Mouse (Mus musculus) right cerebral cortex, adult 18-20 months (tissue): ENCODE data around the gene Rgp1.
"Not testable (repeated sequence)": the region's sequence is repeated elsewhere in the genome, so short reads cannot be mapped to it uniquely, and the experiment has no call there.

Experiments
- DNase-seq: peaks from one replicate; pipeline ENCODE4 v3.0.0; 2022; ENCODE audit warnings: mixed read lengths

Rgp1 gene

GRCm38 (mm10) chr4:43562769-43563600 is 15.5 kb upstream of the Rgp1 start:
- DNase-seq: no peak

DNA sequence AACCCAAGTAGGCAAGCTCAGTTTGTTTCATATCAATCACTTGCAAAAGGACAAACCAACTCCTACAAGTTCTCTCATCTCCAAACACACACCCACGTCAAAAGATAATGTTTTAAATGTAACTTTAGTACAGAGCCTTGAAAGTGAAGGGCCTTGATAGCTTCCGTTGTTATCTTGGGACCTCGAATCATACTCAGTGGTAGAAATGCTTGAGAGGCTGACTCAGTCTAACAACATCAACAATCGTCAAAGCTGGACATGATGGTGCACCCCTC is 15.0 kb upstream of the Rgp1 start:
- DNase-seq: no peak

DNA sequence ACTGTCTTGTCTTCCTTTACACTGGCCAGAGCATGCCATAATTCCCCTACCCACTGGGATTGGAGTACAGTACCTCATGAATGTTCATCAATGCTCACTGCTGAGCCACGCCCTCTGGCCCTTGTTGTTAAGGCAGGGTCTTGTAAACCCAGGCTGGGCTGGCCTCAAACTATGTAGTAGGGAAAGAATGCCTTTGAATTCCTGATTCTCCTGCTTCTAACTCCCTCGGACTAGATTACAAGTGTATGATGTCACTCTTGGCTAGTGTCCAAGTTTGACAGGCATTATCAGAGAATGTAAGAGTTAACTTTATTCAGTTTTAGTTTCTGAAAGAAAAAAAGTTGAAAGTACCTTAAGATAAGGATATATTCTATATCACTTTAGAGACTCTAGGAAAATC is 14.3 kb upstream of the Rgp1 start:
- DNase-seq: no peak

- no peak for DNase-seq
Observed at GRCm38 (mm10) chr4:43567140-43567539, 11.4 kb upstream of the Rgp1 start.

DNA sequence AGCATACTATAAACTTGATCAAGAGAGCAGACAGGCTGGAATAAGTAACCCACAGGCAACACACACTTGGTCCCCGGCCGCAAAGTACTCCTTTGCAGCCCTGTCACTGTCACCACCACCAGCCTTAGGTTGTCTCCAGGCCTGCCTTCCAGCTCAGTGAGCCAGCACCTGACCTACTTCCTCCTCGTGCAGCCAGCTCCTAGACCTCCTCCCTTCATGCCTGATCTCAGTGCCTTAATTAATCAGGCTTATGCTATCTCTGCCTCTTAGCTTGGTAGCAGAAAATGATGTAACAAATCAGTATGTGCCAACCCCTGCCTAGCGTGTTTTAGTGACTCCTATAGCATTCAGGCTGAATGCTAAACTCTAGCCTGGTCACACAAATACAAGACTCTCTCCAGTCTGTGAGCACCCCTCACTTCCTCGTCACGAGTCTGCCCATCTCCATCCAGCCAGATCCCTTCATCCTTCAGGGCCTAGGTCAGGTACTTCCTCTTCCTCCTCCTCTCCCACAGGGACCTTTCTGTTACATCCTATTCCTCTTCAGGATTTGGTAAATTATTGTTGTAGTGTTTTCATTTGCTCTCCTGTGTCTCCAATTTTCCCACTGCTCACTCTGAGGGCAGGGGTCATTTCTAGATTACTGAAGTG is 7.0 kb upstream of the Rgp1 start:
- no peak for DNase-seq

- no peak for DNase-seq
Observed at GRCm38 (mm10) chr4:43573561-43573960, 5.0 kb upstream of the Rgp1 start.

GRCm38 (mm10) chr4:43575356-43575755 is 3.2 kb upstream of the Rgp1 start:
- no peak for DNase-seq

DNA sequence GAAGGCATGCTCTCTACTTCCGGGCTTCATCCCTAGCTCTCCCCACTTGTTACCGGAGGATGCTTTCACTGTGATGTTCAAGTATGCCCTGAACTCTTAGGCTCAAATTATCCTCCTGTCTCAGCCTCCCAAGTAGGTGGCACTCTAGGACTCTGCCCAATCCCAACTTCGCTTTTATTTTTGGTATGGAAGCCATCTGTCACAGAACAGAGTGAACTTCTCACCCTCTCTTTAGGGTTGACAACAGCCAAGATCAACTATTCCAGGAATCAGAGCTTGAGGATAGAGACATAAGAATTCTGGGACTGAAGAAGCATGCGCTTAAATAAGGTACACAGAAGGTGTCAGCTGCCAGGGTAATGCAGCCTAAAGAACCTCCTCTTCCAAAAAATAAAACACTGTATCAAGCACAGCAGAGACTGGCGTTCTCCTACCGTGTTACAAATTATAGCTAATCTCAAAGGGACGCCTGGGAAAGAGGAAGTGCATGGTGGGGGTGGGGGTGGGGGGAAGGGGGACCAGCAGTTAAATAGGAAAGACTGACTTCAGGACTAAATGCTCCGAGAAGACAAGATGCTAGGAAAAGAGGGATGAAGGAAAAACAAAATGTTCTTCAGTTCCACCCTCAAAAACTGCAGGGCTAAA is 1.2 kb upstream of the Rgp1 start:
- DNase-seq: no peak

DNA sequence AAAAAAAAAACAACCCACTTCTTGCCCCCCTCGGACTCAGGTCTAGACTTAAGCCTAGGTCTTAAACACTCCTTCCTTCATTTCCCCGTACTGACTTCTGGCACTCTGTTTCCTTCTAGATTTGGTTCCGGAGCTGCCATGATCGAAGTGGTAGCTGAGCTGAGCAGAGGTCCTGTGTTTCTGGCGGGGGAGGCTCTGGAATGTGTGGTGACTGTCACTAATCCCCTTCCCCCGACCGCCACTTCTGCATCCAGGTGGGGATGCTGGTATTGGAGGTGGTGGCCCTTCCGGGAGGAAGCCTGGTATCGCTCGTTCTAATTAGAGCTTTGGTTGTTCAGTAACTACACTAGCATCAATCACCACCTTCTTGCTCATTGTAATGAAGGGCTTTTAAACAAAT is 741 bp downstream of the Rgp1 start:
- DNase-seq: no peak

DNA sequence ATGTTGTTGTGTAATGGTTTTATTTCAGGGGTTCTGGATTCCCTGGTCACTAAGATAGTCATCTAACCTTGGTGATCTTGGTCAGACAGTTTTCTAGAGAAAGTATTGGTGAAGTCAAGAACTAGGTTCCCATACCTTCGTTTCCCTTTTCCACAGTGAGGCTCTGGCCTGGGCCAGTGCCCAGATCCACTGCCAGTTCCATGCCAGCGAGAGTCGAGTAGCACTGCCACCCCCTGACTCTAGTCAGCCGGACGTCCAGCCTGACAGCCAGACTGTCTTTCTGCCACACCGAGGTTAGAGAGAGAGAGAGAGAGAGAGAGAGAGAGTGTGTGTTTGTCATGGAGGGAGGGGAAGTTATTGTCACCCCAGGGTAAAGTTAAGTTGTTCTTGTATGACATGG is 1.2 kb downstream of the Rgp1 start:
- no peak for DNase-seq

- DNase-seq: no peak
Observed at GRCm38 (mm10) chr4:43580721-43581120, 2.2 kb downstream of the Rgp1 start.

GRCm38 (mm10) chr4:43581381-43581780 is 2.9 kb downstream of the Rgp1 start:
- DNase-seq: no peak

GRCm38 (mm10) chr4:43582241-43582640 is 3.7 kb downstream of the Rgp1 start:
- no peak for DNase-seq

- DNase-seq: no peak
Observed at GRCm38 (mm10) chr4:43583421-43583820, 4.9 kb downstream of the Rgp1 start.

DNA sequence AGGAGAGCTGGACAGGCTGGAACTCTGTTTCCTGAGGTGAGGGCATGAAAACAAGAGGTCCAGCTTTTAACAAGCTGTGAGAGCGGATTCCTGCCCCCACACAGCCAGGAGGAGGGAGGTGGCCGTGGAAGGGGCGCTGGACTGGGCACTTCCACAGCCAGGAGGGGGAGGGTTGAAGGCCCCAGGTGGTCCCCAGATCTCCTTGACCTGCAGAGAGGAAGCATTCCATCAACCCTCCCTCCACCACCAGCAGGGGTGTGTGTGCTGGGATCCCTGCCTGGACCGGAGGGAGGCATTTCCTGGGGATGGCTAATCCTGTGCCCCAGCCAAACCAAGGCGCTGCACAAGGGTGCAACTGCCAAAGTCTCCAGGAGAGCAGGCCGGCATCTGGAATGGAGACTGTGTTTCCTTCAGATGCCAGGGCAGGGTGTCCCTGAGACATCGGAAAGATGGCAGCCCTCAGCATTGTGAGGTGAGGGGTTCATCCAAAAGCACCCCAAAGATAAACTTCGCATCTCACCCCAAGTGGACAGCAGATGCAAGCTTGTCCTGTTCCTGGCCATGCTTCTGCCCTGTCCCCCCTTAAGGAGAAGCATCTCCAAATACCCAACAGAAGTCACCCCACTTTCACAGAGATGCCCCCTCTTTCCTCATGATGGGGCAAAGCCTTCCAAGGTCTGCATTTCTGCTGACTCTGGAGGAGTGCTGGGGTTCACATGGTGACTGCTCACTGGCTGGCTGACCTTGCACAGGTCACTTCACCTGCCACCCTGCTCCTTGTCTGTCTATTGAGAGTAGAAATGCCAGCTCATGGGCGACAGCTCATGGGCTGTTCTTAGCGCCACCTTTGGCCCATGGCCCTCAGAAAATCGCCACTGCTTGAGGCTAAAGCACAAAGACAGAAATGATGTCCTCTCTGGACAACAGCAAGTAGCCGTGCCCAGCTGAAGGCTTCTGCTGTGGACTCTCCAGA is 6.2 kb downstream of the Rgp1 start, which contains the start of gene Msmp:
Msmp (minus strand) TSS at position 51 of the 973 bp plus-strand sequence.
- no peak for DNase-seq

DNA sequence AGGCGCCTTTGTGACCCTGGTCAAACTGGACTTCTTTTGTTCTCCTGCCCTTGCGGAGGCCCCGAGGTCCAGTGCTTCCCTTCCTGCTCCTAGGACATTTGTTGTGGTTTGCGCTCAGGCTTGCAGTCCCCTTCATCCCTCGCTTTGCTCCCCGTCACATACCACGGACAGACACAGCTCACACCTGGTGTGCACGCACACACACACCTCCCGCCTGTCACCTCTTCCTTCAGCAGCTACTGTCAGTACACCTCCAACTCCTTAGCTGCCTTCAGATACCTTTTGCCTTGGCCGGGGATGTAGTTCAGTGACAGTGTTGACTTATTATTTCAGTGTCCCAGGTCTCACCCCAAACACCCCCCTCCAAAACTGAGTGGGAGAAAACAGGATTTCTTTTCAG is 7.2 kb downstream of the Rgp1 start:
- DNase-seq: no peak

DNA sequence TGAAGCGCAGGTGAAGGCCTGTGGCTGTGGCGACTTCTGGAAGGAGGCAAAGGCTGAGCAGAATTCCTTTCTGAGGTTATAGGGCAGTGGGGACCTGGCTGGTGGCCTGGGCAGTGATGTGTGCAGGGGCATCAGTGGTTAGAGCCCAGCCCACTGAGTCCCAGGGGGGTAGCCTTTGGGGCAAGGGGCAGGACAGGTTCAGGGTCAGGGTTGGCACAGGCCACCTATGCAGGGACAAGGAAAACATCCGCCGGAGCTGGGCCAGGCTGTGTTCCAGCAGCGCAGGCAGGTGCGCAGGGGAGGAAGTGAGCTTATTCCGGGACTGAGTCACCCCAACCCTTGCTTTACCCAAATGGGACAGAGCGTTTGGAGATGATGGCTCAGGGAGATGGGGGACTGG is 7.9 kb downstream of the Rgp1 start:
- no peak for DNase-seq

- DNase-seq: no peak
Observed at GRCm38 (mm10) chr4:43587681-43588080, 9.2 kb downstream of the Rgp1 start.

DNA sequence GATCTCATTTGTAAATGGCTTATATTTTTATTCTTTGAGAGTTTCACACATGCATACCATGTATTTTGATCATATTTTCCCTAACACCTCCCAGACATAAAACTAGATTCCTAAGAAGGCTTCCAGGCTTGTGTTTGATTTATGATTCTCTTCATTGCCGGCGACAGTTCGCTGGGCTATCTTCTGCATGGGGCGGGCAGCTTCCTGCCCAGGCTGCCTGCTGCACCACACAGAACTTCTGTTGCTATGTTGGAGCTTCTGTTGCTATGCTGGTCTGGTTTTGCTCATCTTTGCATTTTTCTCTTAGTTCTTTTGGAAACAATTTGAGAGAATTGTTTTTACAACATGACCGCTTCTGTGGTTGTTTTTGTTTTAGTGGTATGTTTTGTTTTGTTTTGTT is 13.0 kb downstream of the Rgp1 start:
- DNase-seq: no peak

DNA sequence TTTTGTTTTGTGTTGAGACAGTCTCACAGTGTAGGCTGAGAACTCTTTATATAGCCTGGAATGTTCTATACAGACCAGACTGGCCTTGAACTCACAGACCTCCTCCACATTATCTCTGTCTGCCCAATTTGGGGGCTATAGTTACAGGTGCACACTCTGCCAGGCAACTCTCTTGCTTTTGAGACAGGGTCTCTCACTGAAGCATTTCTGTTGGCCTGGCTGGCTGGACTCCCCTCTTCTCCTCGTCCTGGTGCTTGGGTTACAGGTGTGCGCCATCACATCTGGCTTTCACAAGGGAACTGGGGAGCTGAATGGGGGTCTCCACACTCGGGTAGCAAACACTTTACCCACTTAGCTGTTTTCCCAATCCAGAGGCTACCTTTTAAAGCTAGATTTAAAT is 13.4 kb downstream of the Rgp1 start:
- no peak for DNase-seq

DNA sequence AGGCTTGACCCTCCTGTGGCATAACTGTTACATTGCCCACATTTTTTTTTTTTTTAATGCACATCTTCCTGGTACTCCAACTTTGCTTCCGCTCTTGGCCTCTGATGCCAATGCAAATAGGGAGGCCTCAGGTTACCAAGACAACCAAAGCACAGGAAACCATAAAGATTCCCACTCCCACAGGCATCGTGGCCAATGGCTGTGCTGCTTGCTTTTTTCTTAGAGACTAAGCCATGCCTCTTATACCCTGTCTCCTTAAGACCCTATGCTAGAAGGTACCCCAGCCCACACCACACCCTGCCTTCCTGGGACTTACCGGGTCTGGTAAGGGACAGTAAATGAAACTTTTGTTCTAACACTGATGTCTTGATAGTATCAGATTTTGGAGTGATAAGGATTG is 14.9 kb downstream of the Rgp1 start:
- DNase-seq: no peak

DNA sequence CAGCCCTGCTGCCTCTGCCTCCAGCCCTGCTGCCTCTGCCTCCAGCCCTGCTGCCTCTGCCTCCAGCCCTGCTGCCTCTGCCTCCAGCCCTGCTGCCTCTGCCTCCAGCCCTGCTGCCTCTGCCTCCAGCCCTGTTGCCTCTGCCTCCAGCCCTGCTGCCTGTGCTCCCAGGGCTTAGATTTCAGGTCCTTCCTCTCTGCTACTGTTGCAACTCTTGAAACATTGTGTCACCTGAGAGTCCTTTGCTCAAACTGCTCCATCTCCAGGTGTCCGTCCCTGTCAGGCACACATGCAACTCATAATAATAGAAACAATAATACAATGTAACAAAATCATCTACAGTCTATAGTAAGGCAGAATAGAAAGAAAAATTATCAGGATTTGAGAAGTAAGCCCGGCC is 18.1 kb downstream of the Rgp1 start:
- DNase-seq: not testable (repeated sequence)

DNA sequence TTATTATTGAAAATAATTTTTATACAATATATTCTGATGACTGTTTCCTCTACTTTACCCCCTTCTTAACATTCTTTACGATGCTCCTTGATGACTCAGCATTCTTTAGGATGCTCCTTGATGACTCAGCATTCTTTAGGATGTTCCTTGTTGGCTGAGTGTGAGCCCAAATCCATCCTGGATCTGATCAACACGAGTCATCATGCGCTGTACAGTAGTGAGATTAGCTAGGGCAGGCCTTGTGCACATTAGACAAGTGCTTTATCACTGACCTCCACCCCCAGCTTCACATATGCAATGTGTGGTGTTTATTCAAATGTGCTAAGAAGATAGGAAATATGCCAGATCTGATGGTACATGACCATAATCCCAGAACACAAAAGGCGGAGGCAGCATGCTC is 19.7 kb downstream of the Rgp1 start:
- DNase-seq: no peak
